Mouse (Mus musculus) CH12.LX (cell line): ENCODE measurements around the gene Map3k6. TPM values are rescaled to one million over a fixed set of nuclear protein-coding genes. Genes with fewer than 3 reads are reported as not detected.

Experiments used
- DNase-seq: peaks from one replicate; pipeline ENCODE4 v3.0.0-alpha.2; 2013; ENCODE audit errors: extremely low read depth
- H3K27ac ChIP-seq: 2 replicates; pipeline ENCODE4 v1.5.1; 2012; ENCODE audit warnings: low read depth, mild to moderate bottlenecking, control low read depth, moderate library complexity; ENCODE audit not compliant: insufficient read depth
- H3K27me3 ChIP-seq: replicated peaks from 2 replicates; pipeline ENCODE3; 2012; ENCODE audit warnings: inconsistent platforms
- H3K36me3 ChIP-seq, 2 experiments: replicated peaks in 1 of 2; 2 replicates each; pipeline versions ENCODE3 to v1.6.1; 2012; ENCODE audit warnings: inconsistent platforms in 1 of 2, low read length in 1 of 2, mild to moderate bottlenecking in 1 of 2, mixed read lengths in 1 of 2, moderate library complexity in 1 of 2; ENCODE audit not compliant: control insufficient read depth in 1 of 2, insufficient read depth in 1 of 2
- H3K4me1 ChIP-seq, 2 experiments: 2 replicates each; pipeline ENCODE4 v1.6.1; 2012; ENCODE audit warnings: inconsistent platforms in 1 of 2, moderate library complexity in 1 of 2; ENCODE audit not compliant: insufficient read depth in 2 of 2, control insufficient read depth in 1 of 2
- H3K4me2 ChIP-seq: 2 replicates; pipeline ENCODE4 v1.6.1; 2012; ENCODE audit warnings: low read depth, mild to moderate bottlenecking, control low read depth; ENCODE audit not compliant: poor library complexity, insufficient read depth, severe bottlenecking
- H3K4me3 ChIP-seq, 3 experiments: fragments of 150-350 bp in 1 of 3; sonication (generic) in 1 of 3; replicated peaks in 1 of 3; 2 replicates each; pipeline versions ENCODE3 to v1.5.1; 2011 to 2012; ENCODE audit warnings: low read depth in 2 of 3, low read length in 2 of 3, mild to moderate bottlenecking in 2 of 3, moderate library complexity in 2 of 3, control low read depth in 1 of 3, improper control_type of control experiment in 1 of 3, inconsistent platforms in 1 of 3, mixed read lengths in 1 of 3; ENCODE audit not compliant: poor library complexity in 1 of 3
- H3K79me2 ChIP-seq: replicated peaks from 2 replicates; pipeline ENCODE4 v1.6.1; 2012; ENCODE audit warnings: mild to moderate bottlenecking, moderate library complexity; ENCODE audit not compliant: control insufficient read depth, poor library complexity, insufficient read depth, severe bottlenecking; ENCODE audit errors: extremely low read depth
- H3K9ac ChIP-seq: 2 replicates; pipeline ENCODE4 v1.6.1; 2012; ENCODE audit warnings: low read depth, mild to moderate bottlenecking, control low read depth, moderate library complexity; ENCODE audit not compliant: insufficient read depth
- H3K9me3 ChIP-seq: replicated peaks from 2 replicates; pipeline ENCODE3; 2012; ENCODE audit warnings: low read length, inconsistent platforms, mixed read lengths
- BHLHE40 ChIP-seq: IDR thresholded peaks from 2 replicates; pipeline ENCODE4 v1.6.1; 2011; ENCODE audit warnings: mild to moderate bottlenecking, low read depth, low read length, improper control_type of control experiment
- CHD1 ChIP-seq: IDR thresholded peaks from 2 replicates; pipeline ENCODE4 v1.6.1; 2012; ENCODE audit warnings: low read depth, low read length, improper control_type of control experiment, inconsistent platforms
- CHD2 ChIP-seq: IDR thresholded peaks from 2 replicates; pipeline ENCODE4 v1.6.1; 2011; ENCODE audit warnings: low read length, improper control_type of control experiment
- E2F4 ChIP-seq: IDR thresholded peaks from 2 replicates; pipeline ENCODE4 v1.6.1; 2011; ENCODE audit warnings: low read depth, low read length, improper control_type of control experiment; ENCODE audit not compliant: insufficient replicate concordance
- EP300 ChIP-seq: IDR thresholded peaks from 2 replicates; pipeline ENCODE4 v1.6.1; 2011; ENCODE audit warnings: low read length, improper control_type of control experiment
- KAT2A ChIP-seq: IDR thresholded peaks from 2 replicates; pipeline ENCODE4 v1.6.1; 2012; ENCODE audit warnings: low read length, improper control_type of control experiment, inconsistent platforms; ENCODE audit not compliant: insufficient replicate concordance
- MAZ ChIP-seq: IDR thresholded peaks from 2 replicates; pipeline ENCODE4 v1.6.1; 2012; ENCODE audit warnings: low read depth, mild to moderate bottlenecking, inconsistent platforms, low read length, improper control_type of control experiment, moderate library complexity
- MEF2A ChIP-seq: IDR thresholded peaks from 2 replicates; pipeline ENCODE4 v1.6.1; 2014; ENCODE audit warnings: low read depth, mild to moderate bottlenecking, inconsistent platforms, low read length, improper control_type of control experiment, borderline replicate concordance
- NELFE ChIP-seq: IDR thresholded peaks from 2 replicates; pipeline ENCODE4 v1.6.1; 2011; ENCODE audit warnings: low read depth, low read length, improper control_type of control experiment
- POLR2AphosphoS2 ChIP-seq: IDR thresholded peaks from 2 replicates; pipeline ENCODE4 v1.6.1; 2011; ENCODE audit warnings: low read depth, low read length, improper control_type of control experiment
- RAD21 ChIP-seq: IDR thresholded peaks from 2 replicates; pipeline ENCODE4 v1.6.1; 2011; ENCODE audit warnings: low read depth, mild to moderate bottlenecking, low read length, improper control_type of control experiment, moderate library complexity
- SIN3A ChIP-seq: IDR thresholded peaks from 2 replicates; pipeline ENCODE4 v1.6.1; 2012; ENCODE audit warnings: low read length, improper control_type of control experiment, inconsistent platforms
- SMC3 ChIP-seq: IDR thresholded peaks from 2 replicates; pipeline ENCODE4 v1.6.1; 2011; ENCODE audit warnings: low read depth, low read length, improper control_type of control experiment
- TBP ChIP-seq: conservative IDR thresholded peaks from 2 replicates; pipeline ENCODE4 v1.6.1; 2011; ENCODE audit warnings: low read depth, low read length, improper control_type of control experiment
- TCF12 ChIP-seq: IDR thresholded peaks from 2 replicates; pipeline ENCODE4 v1.6.1; 2014; ENCODE audit warnings: low read depth, mild to moderate bottlenecking, inconsistent platforms, low read length, improper control_type of control experiment
- UBTF ChIP-seq: IDR thresholded peaks from 2 replicates; pipeline ENCODE4 v1.6.1; 2012; ENCODE audit warnings: low read depth, mild to moderate bottlenecking, inconsistent platforms, low read length, improper control_type of control experiment, moderate library complexity
- USF1 ChIP-seq: IDR thresholded peaks from 2 replicates; pipeline ENCODE4 v1.6.1; 2014; ENCODE audit warnings: low read depth, mild to moderate bottlenecking, inconsistent platforms, low read length, improper control_type of control experiment
- ZKSCAN1 ChIP-seq: IDR thresholded peaks from 2 replicates; pipeline ENCODE4 v1.6.1; 2012; ENCODE audit warnings: low read depth, inconsistent platforms, low read length, improper control_type of control experiment, borderline replicate concordance
- dilution Hi-C: fragments of 300-500 bp; cut with MboI; formaldehyde crosslinking; loops from 2 replicates; pipeline ENCODE4 v1.14.3; 2020; ENCODE audit warnings: low sequenced_read_pairs; ENCODE audit not compliant: extremely low pct_unique_long_range_greater_than_20kb, extremely low pct_ligation_motif_present
- in situ Hi-C: fragments of 300-500 bp; cut with MboI; formaldehyde crosslinking; loops from 3 replicates; pipeline ENCODE4 v1.14.3; 2019; ENCODE audit warnings: low sequenced_read_pairs, low pct_ligation_motif_present, low pct_unique_long_range_greater_than_20kb, mixed read lengths
- polyA plus RNA-seq: library from polyadenylated mRNA; unstranded; fragments of >175 nt; gene quantifications from 2 replicates; pipeline ENCODE4 v1.2.1, GENCODE M21; 2012; ENCODE audit warnings: low read depth; ENCODE audit not compliant: insufficient read length
- total RNA-seq, 2 experiments: library from RNA; depleted of rRNA; stranded (reverse); fragments of 300-350 nt in 1 of 2; fragments of >200 nt in 1 of 2; gene quantifications; 2 replicates each; pipeline ENCODE4 v1.2.3; 2012 to 2014

Map3k6 gene
- total and polyA plus RNA-seq, 3 experiments = 0.21 TPM; not detected in 2

- no peaks in the 10 kb centered on the region for H3K27me3 ChIP-seq
- no peaks in the 10 kb centered on the region for H3K36me3 ChIP-seq
- dilution Hi-C loops (no loop called here), in situ Hi-C loops (no loop called here)
- TF ChIP-seq BHLHE40 = no peak
- no peak overlapping the region for H3K27ac ChIP-seq
- H3K4me3 ChIP-seq = no peak overlapping the region
- H3K4me1 ChIP-seq = peaks cover 0 to 20% of the 10 kb centered on the region in 2 experiments; a peak in 2 of 4 replicates
- peaks cover 10% of the 10 kb centered on the region for H3K79me2 ChIP-seq
- no peak for DNase-seq
- H3K9ac ChIP-seq = no peak overlapping the region
- H3K9me3 ChIP-seq = no peaks in the 10 kb centered on the region
- H3K4me2 ChIP-seq = no peak overlapping the region
Observed at GRCm38 (mm10) chr4:133281513-133281912, 40.9 kb downstream of the Map3k6 start.

- Histone ChIP-seq H3K4me1 (peaks cover 0 to 20% of the 10 kb centered on the region in 2 experiments; a peak in 2 of 4 replicates), H3K79me2 (peaks cover 5% of the 10 kb centered on the region), H3K4me2 (no peak overlapping the region), H3K9me3 (no peaks in the 10 kb centered on the region), H3K9ac (no peak overlapping the region), H3K36me3 (no peaks in the 10 kb centered on the region), H3K4me3 (no peak overlapping the region), H3K27me3 (no peaks in the 10 kb centered on the region), H3K27ac (no peak overlapping the region)
- TF ChIP-seq TCF12 = no peak
- TF ChIP-seq KAT2A = no peak
- no peak for TF ChIP-seq SMC3
- TF ChIP-seq MEF2A = no peak
- no peak for TF ChIP-seq ZKSCAN1
- TF ChIP-seq POLR2AphosphoS2 = no peak
- TF ChIP-seq E2F4 = no peak
- TF ChIP-seq USF1 = no peak
- no peak for TF ChIP-seq EP300
- no peak for TF ChIP-seq UBTF
- no peak for TF ChIP-seq SIN3A
- no peak for TF ChIP-seq CHD1
- TF ChIP-seq TBP = no peak
- TF ChIP-seq RAD21 = no peak
- no peak for TF ChIP-seq BHLHE40
- TF ChIP-seq CHD2 = no peak
- TF ChIP-seq MAZ = no peak
- no peak for TF ChIP-seq NELFE
- dilution Hi-C loops = no loop called here
- in situ Hi-C loops = no loop called here
- DNase-seq = no peak
Observed at GRCm38 (mm10) chr4:133281951-133282481, 41.4 kb downstream of the Map3k6 start.
